8 mouse cellular contexts compared by ENCODE assay signal in genomic region chr5:24601911-24602750, GRCm38 (mm10). TPM values are rescaled to one million over a fixed set of nuclear protein-coding genes. Genes with fewer than 3 reads are reported as not detected.
DNase-seq lines count a peak whose midpoint lies in the region; ATAC-seq lines count a peak whose summit lies in the region.

No protein-coding gene starts in this region.

- H3K9me3 ChIP-seq in embryonic facial prominence, embryonic 13.5 days, result no peaks in the 10 kb centered on the region
- no peaks in the 10 kb centered on the region for H3K9me3 ChIP-seq in heart, embryonic 15.5 days (replicated peaks)

- WGBS in embryonic facial prominence, embryonic 13.5 days, result under 1% methylated on average over 73 of the region's 73 CpGs
- WGBS in heart, embryonic 15.5 days, result under 1% methylated on average over 73 of the region's 73 CpGs

- DNase-seq in CD4-positive helper T cell, adult 2 months (ENCODE audit: low read depth, low spot score), result peak; percentile 40
- DNase-seq in T-cell, adult 2 months (ENCODE audit: low spot score), result peak; percentile 39
- peak; percentile 90 for DNase-seq in kidney, postnatal 14 days
- DNase-seq in splenic B cell, adult 2 months (ENCODE audit: low read depth, low spot score), result peak; percentile 38

- peaks cover 77% of the 10 kb centered on the region for H3K4me1 ChIP-seq in embryonic facial prominence, embryonic 13.5 days
- peaks cover 76% of the 10 kb centered on the region for H3K4me1 ChIP-seq in heart, embryonic 15.5 days (replicated peaks)

- H3K9ac ChIP-seq in embryonic facial prominence, embryonic 13.5 days, result peak overlapping the region; percentile 95
- H3K9ac ChIP-seq in heart, embryonic 15.5 days, result peak overlapping the region; percentile 87

- H3K27me3 ChIP-seq in embryonic facial prominence, embryonic 13.5 days, result no peaks in the 10 kb centered on the region; the same call in 1 of the 2 replicates
- H3K27me3 ChIP-seq in heart, embryonic 15.5 days, result no peaks in the 10 kb centered on the region
- no peaks in the 10 kb centered on the region for H3K27me3 ChIP-seq in splenic B cell, adult 2 months (ENCODE audit: control insufficient read depth, insufficient read depth, low read length, poor library complexity, severe bottlenecking)

- ATAC-seq in embryonic facial prominence, embryonic 13.5 days (ENCODE audit: insufficient number of reproducible peaks, insufficient read depth, low FRiP score, low TSS enrichment, low read depth), result peak; percentile 38
- peak; percentile 54 for ATAC-seq in heart, embryonic 15.5 days (replicated peaks; ENCODE audit: insufficient number of reproducible peaks, insufficient read depth, low FRiP score, low read depth)
- peak; percentile 33; the same call in 1 of the 2 replicates for ATAC-seq in megakaryocyte, adult 5-6 weeks (ENCODE audit: poor library complexity, severe bottlenecking)
- ATAC-seq in monocyte, adult 5-6 weeks (replicated peaks; ENCODE audit: insufficient number of reproducible peaks, low FRiP score, low TSS enrichment, poor library complexity, severe bottlenecking), result no peak

- H3K4me3 ChIP-seq in embryonic facial prominence, embryonic 13.5 days, result peak overlapping the region; percentile 67
- peak overlapping the region; percentile 83 for H3K4me3 ChIP-seq in heart, embryonic 15.5 days

- no peaks in the 10 kb centered on the region for H3K36me3 ChIP-seq in embryonic facial prominence, embryonic 13.5 days
- no peaks in the 10 kb centered on the region for H3K36me3 ChIP-seq in heart, embryonic 15.5 days
- H3K36me3 ChIP-seq in splenic B cell, adult 2 months (ENCODE audit: control insufficient read depth, insufficient read depth, low read length, poor library complexity, severe bottlenecking), result no peaks in the 10 kb centered on the region

- H3K4me2 ChIP-seq in embryonic facial prominence, embryonic 13.5 days, result peak overlapping the region; percentile 83
- H3K4me2 ChIP-seq in heart, embryonic 15.5 days, result peak overlapping the region; percentile 85

- peak overlapping the region; percentile 100 for H3K27ac ChIP-seq in embryonic facial prominence, embryonic 13.5 days
- H3K27ac ChIP-seq in heart, embryonic 15.5 days, result peak overlapping the region; percentile 100

RNA-seq across cellular contexts. Expression of gene Chpf2, which starts 15.6 kb away (rescaled TPM):
- polyA plus RNA-seq in embryonic facial prominence, embryonic 13.5 days (2015; fragmentation: Nextera tagmentation; extraction: Ambion mirVana), result 24.2 and 26.4 TPM in 2 replicates
- 13.1 and 18.5 TPM in 2 replicates for polyA plus RNA-seq in heart, embryonic 15.5 days (2015; fragmentation: Nextera tagmentation; extraction: Ambion mirVana)
- 5.0 and 5.1 TPM in 2 replicates for total RNA-seq in megakaryocyte, adult 5-6 weeks (2015)
- 11.3 and 13.5 TPM in 2 replicates for total RNA-seq in megakaryocyte, adult 5-6 weeks (2017)
- total RNA-seq in monocyte, adult 5-6 weeks (2017), result 13.2 to 33.8 TPM (median 15.2 TPM) in 3 replicates

RNA-seq across cellular contexts. Expression of gene Smarcd3, which starts 22.1 kb away (rescaled TPM):
- polyA plus RNA-seq in embryonic facial prominence, embryonic 13.5 days (2015; fragmentation: Nextera tagmentation; extraction: Ambion mirVana), result 37.4 and 43.5 TPM in 2 replicates
- 50.9 and 57.2 TPM in 2 replicates for polyA plus RNA-seq in heart, embryonic 15.5 days (2015; fragmentation: Nextera tagmentation; extraction: Ambion mirVana)
- total RNA-seq in megakaryocyte, adult 5-6 weeks (2015), result not detected in 2 replicates
- 0.07 TPM in 1 of 2 replicates, not detected in the other for total RNA-seq in megakaryocyte, adult 5-6 weeks (2017)
- 1.3 to 8.1 TPM (median 3.0 TPM) in 3 replicates for total RNA-seq in monocyte, adult 5-6 weeks (2017)

RNA-seq across cellular contexts. Expression of gene Abcf2, which starts 24.9 kb away (rescaled TPM):
- polyA plus RNA-seq in embryonic facial prominence, embryonic 13.5 days (2015; fragmentation: Nextera tagmentation; extraction: Ambion mirVana), result 112 and 115 TPM in 2 replicates
- 55.7 and 71.7 TPM in 2 replicates for polyA plus RNA-seq in heart, embryonic 15.5 days (2015; fragmentation: Nextera tagmentation; extraction: Ambion mirVana)
- total RNA-seq in megakaryocyte, adult 5-6 weeks (2015), result 18.1 and 24.0 TPM in 2 replicates
- 53.7 and 54.5 TPM in 2 replicates for total RNA-seq in megakaryocyte, adult 5-6 weeks (2017)
- total RNA-seq in monocyte, adult 5-6 weeks (2017), result 33.8 to 45.3 TPM (median 42.1 TPM) in 3 replicates

RNA-seq across cellular contexts. Expression of gene 4931409K22Rik, which starts 45.5 kb away (rescaled TPM):
- polyA plus RNA-seq in embryonic facial prominence, embryonic 13.5 days (2015; fragmentation: Nextera tagmentation; extraction: Ambion mirVana), result 0.11 TPM in 1 of 2 replicates, not detected in the other
- polyA plus RNA-seq in heart, embryonic 15.5 days (2015; fragmentation: Nextera tagmentation; extraction: Ambion mirVana), result 0.09 TPM in 1 of 2 replicates, not detected in the other
- total RNA-seq in megakaryocyte, adult 5-6 weeks (2015), result not detected in 2 replicates
- total RNA-seq in megakaryocyte, adult 5-6 weeks (2017), result not detected in 2 replicates
- not detected in 3 replicates for total RNA-seq in monocyte, adult 5-6 weeks (2017)

Comparison
In these comparisons a context has a peak if more than half of its experiments do, and no peak if none do; other contexts are left out.
1. DNase-seq: peak in every context shown above with its lines; median percentile 90 in kidney, postnatal 14 days; 40 in CD4-positive helper T cell, adult 2 months; 39 in T-cell, adult 2 months; 38 in splenic B cell, adult 2 months.